Mouse (Mus musculus) liver, adult 2 months (tissue): Measurements from ENCODE around the gene Dnajc22.

Experiments used
- CTCF ChIP-seq: fragments of 200-500 bp; IDR thresholded peaks from 2 replicates; pipeline ENCODE4 v1.5.1; 2011; ENCODE audit warnings: low read depth, low read length, control low read depth
- POLR2A ChIP-seq: fragments of 200-500 bp; IDR thresholded peaks from 2 replicates; pipeline ENCODE4 v1.6.1; 2011; ENCODE audit warnings: low read length, control low read depth; ENCODE audit not compliant: insufficient read depth; ENCODE audit errors: extremely low read depth

GRCm38 (mm10) chr15:99096831-99097500, 4.0 kb downstream of the Dnajc22 start:
- TF ChIP-seq CTCF, result no peak
- TF ChIP-seq POLR2A, result no peak
